22 mouse cellular contexts compared by ENCODE assay signal in genomic region chr8:78714880-78715279, GRCm38 (mm10).
DNase-seq lines count a peak whose midpoint lies in the region; ATAC-seq and TF ChIP-seq lines count a peak whose summit lies in the region.
"Had no signal": no experiment of that assay in that cellular context is flagged by ENCODE, and none has a peak within 500 bp of the region (broad histone marks: within the 10 kb centered on the region; RNA-seq: fewer than 3 reads in every experiment).

No protein-coding gene starts in this region.

- H3K27ac ChIP-seq in liver, postnatal 0 days (ENCODE audit: low read depth) = no peak overlapping the region

- no peak for TF ChIP-seq EP300 in liver, postnatal 0 days (IDR thresholded peaks at IDR 0.05; ENCODE audit: low read depth)

- DNase-seq in brain, adult 2 months (ENCODE audit: low read depth, low spot score) = peak; percentile 35
- no peak for DNase-seq in thymus, postnatal 36 days
- no peak for DNase-seq in thymus, postnatal 4 days
- no peak for DNase-seq in liver, postnatal 0 days
- DNase-seq: adrenal gland, adult 2 months; adrenal gland, adult 8-10 months; adrenal gland, postnatal 10 days; adrenal gland, postnatal 14 days; adrenal gland, postnatal 25 days; adrenal gland, postnatal 36 days; B cell, adult 2 months; cerebellum, adult 11 months; cerebellum, adult 11-12 months; cerebellum, adult 18-20 months; cerebellum, adult 2 months; cerebellum, adult 8-10 months had no signal

- H3K36me3 ChIP-seq in C2C12 (ENCODE audit: control insufficient read depth, insufficient read depth) (no peaks in the 10 kb centered on the region), myocyte (ENCODE audit: control insufficient read depth, insufficient read depth) (no peaks in the 10 kb centered on the region)
- H3K36me3 ChIP-seq in liver, postnatal 0 days (replicated peaks; ENCODE audit: insufficient read depth, low read length) = no peaks in the 10 kb centered on the region

- H3K79me2 ChIP-seq in C2C12 (ENCODE audit: control insufficient read depth, insufficient read depth) = no peaks in the 10 kb centered on the region
- H3K79me2 ChIP-seq in myocyte (ENCODE audit: control insufficient read depth, insufficient read depth) = no peaks in the 10 kb centered on the region

- H3K79me3 ChIP-seq in C2C12 (ENCODE audit: low read depth) = no peaks in the 10 kb centered on the region

- H3K4me3 ChIP-seq in C2C12 (ENCODE audit: insufficient read depth, poor library complexity, severe bottlenecking) (no peak overlapping the region), myocyte (no peak overlapping the region)
- no peak overlapping the region for H3K4me3 ChIP-seq in liver, postnatal 0 days (ENCODE audit: low read depth, low read length)

- H3K9me3 ChIP-seq in liver, postnatal 0 days (ENCODE audit: low read length) = no peaks in the 10 kb centered on the region

- peak overlapping the region; percentile 50 for H3K4me2 ChIP-seq in myocyte (ENCODE audit: low read depth)
- no peak overlapping the region for H3K4me2 ChIP-seq in liver, postnatal 0 days (ENCODE audit: low read depth, low read length)

- H3K4me1 ChIP-seq in liver, postnatal 0 days (ENCODE audit: insufficient read depth) = no peaks in the 10 kb centered on the region

- ATAC-seq in liver, postnatal 0 days = no peak
- ATAC-seq: activated CD4-positive, CD25-positive, alpha-beta regulatory T cell, adult 4 months; CD4-positive, CD25-positive, alpha-beta regulatory T cell, adult 4 months; Patski had no signal

- H3K9ac ChIP-seq in liver, postnatal 0 days (replicated peaks) = no peak overlapping the region

- 69% methylated on average over 4 of the region's 4 CpGs for WGBS in liver, postnatal 0 days (ENCODE audit: insufficient replicate concordance)

- no peak overlapping the region for H3ac ChIP-seq in C2C12 (ENCODE audit: control insufficient read depth, insufficient read length, low read depth)
- H3ac ChIP-seq in myocyte (ENCODE audit: control insufficient read depth, insufficient read length) = no peak overlapping the region

- TF ChIP-seq CTCF in C2C12 (IDR thresholded peaks at IDR 0.05; ENCODE audit: control insufficient read depth, insufficient read depth, insufficient read length) = no peak
- no peak for TF ChIP-seq CTCF in liver, postnatal 0 days (IDR thresholded peaks at IDR 0.05; ENCODE audit: low read depth)

- H3K27me3 ChIP-seq in C2C12 (ENCODE audit: control insufficient read depth, insufficient read depth, insufficient read length) = no peaks in the 10 kb centered on the region
- H3K27me3 ChIP-seq in myocyte (ENCODE audit: control insufficient read depth, insufficient read depth, insufficient read length) = no peaks in the 10 kb centered on the region
- H3K27me3 ChIP-seq in liver, postnatal 0 days (ENCODE audit: insufficient read depth, low read length) = no peaks in the 10 kb centered on the region
- H3K27me3 ChIP-seq: CH12.LX, Patski had no signal

- TF ChIP-seq POLR2A in myocyte (IDR thresholded peaks at IDR 0.05; ENCODE audit: insufficient read length, low read depth) = no peak

TF ChIP-seq in C2C12, 6 proteins besides CTCF, POLR2A, EP300 and RAD21:
- no peak for TF ChIP-seq FOSL1 (IDR thresholded peaks at IDR 0.05; ENCODE audit: insufficient read depth, low read length, poor library complexity, severe bottlenecking)
- peak; percentile 75 for TF ChIP-seq MYOD1 (IDR thresholded peaks at IDR 0.05; ENCODE audit: control insufficient read depth, insufficient read length, low read depth)

TF ChIP-seq in myocyte, 11 proteins besides CTCF, POLR2A, EP300 and RAD21:
- no peak for TF ChIP-seq MAX (IDR thresholded peaks at IDR 0.05; ENCODE audit: low read depth)
- TF ChIP-seq CEBPB (IDR thresholded peaks at IDR 0.05; ENCODE audit: insufficient read depth, poor library complexity, severe bottlenecking) = no peak
- no peak for TF ChIP-seq SRF (IDR thresholded peaks at IDR 0.05; ENCODE audit: control insufficient read depth, insufficient read length, low read depth)
- TF ChIP-seq MYOD1 (IDR thresholded peaks at IDR 0.05; ENCODE audit: control insufficient read depth in 1 of 3, insufficient read length in 2 of 3, low read depth in 2 of 3) = peak; percentile 8 to 77 (median 41)
- peak in 1 of 3 experiments; percentile 45 for TF ChIP-seq MYOG (IDR thresholded peaks at IDR 0.05; ENCODE audit: control insufficient read depth in 1 of 3, insufficient read depth in 1 of 3, insufficient read length in 2 of 3, low read depth in 2 of 3)
